Mouse (Mus musculus): ENCODE results near the gene Hpse.

Gene Hpse

DNA sequence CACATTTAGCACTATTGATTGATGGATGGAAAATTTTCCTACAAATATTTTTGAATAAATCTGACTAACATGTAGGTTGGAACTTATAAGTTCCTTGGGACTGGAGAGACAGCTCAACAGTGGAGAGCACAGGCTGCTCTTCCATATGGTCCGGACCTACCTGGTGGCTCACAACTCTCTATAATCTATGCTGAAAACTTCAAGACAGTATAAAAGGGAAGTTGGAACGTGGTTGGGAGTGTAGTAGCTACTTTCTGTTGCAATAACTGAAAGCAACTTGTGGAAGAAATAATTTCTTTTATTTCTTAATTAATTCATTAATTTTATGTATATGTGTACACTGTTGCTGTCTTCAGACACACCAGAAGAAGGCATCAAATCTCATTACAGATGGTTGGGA, 22.1 kb downstream of the Hpse start:
- CTCF ChIA-PET, result no interaction called here

DNA sequence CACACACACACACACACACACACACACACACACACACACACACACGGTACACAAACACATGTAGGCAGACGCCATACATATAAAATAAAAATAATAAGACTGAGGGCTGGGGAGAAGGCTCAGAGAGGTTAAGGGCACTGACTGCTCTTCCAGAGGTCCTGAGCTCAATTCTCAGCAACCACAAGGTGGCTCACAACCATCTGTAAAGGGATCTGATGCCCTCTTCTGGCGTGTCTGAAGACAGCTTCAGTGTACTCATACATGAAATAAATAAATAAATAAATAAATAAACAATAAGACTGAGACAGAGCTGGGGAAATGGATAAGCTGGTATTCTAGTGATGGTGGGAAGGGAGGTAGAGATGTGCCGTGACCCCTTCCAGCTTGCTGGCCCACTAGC, 33.9 kb downstream of the Hpse start:
- CTCF ChIA-PET, result no interaction called here

DNA sequence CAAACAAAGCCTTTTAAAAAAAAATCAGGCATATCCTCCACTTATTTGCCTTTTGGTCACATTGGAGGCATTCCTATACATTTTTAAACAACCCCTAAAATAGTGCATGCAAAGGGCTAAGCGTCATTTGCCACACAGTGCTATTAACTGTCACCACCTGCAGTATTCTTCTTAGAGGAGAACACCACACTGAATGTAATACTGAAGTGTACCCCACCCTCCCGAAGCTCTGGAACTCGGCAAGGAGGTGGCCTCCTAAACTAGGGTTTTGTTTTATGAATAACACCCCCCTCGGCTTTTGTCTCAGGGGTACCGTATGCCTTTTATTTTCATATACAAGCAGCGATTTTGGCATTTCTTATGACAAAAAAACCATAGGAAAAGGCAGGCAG, 39.0 kb downstream of the Hpse start:
- CTCF ChIA-PET, result no interaction called here

DNA sequence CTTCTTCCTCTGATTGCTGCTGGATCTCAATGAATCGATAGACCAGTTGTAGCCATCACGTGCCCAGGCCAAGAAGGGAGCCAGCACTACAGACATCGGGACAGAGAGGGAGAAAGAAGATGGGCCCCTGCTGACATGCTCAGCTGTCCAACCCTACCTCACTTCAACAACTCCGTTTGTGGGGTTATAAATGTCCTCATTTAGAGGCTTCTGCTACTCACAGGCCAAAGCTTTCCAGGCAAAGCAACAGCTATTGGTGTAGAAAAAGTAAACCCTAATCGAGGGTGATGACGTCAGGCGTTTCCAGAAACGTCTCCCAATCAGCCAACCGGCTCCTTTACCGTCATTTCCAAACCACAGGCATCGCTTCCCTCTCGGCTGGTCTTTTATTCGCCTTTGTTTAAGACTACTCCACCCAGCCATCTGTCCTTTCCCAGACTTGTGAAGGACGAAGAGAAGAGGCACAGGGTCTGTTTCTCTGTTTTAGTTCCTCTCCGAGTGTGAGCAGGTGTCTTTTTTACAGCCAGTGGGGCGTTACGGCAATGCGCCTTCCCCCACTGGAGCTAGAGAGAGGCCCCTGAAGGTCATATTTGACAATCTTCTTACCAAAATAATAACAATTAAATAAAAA, 39.5 kb downstream of the Hpse start:
- CTCF ChIA-PET, result no interaction called here

DNA sequence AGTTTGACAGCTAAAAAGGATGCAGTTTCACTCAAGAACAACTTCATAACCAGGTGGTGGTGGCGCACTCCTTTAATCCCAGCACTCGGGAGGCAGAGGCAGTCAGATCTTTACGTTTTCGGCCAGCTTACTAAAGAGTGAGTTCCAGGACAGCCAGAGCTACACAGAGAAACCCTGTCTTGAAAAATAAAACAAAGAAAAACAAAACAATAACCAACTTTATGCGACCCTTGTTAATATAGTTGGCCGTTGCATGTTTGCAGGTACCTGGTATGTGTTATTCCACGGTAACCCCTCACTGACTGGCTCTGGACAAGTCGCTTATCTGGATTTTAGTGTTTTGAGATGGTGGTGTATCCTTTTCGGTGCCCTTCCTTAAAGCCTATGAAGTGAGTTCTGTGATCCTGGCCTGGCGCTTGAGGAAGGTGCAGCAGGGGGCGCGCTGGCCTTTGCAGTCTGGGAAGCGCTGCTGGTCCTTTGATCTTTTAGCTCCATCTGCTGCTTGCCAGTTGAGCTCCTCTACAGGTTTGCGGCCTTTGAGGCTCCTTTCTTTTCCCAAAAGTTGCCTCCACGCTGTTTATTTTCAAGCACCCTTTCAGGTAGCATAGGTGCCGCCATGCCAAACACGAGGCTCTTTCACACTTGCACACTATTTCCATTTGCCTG, 44.7 kb downstream of the Hpse start, which contains the start of gene Coq2:
TSS of gene Coq2 (minus strand) at position 430 of the 666 bp plus-strand sequence.
- CTCF ChIA-PET, result interaction anchor here (0.6 kb wide), 1 partner anchor 12 kb away, joined by 3 read pairs; no protein-coding TSS in a partner anchor

DNA sequence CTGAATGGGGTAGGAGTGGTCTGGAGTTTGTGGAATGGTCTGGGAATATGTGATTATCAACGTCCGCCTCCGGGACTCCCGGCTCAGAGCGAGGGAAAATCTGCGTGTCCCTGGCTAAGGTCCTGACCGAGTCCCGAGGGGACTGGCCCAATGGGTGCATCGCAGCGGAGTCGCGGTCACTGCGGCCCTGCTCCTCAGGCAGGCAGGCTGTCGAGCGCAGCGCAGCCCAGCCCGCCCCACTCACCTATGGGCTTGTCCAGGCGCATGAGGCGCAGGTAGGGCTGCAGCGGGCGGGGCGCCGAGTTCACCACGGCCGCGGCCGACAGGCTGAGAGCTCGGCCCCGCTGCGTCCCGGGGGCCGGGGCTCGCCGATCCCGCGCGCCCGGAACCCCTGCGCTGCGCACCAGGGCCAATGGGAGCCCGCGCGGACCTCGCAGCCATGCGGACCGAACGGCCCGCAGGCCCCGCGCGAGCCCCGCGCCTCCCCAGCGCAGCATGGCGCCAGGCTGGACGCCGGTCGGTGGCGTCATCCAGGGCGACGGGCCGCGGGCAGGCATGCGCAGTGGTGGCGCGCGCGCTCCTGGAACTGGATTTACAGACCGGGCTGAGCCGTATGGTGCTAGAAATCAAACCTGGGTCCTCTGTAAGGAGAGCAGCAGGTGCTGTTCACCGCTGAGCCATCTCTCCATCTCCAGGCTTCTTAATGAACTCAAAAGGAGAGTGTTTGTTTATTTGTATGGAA, 45.6 kb downstream of the Hpse start:
- CTCF ChIA-PET, result interaction anchor here (0.6 to 0.8 kb wide), 2 partner anchors 10 to 118 kb away, joined by 3 to 4 read pairs; no protein-coding TSS in a partner anchor

DNA sequence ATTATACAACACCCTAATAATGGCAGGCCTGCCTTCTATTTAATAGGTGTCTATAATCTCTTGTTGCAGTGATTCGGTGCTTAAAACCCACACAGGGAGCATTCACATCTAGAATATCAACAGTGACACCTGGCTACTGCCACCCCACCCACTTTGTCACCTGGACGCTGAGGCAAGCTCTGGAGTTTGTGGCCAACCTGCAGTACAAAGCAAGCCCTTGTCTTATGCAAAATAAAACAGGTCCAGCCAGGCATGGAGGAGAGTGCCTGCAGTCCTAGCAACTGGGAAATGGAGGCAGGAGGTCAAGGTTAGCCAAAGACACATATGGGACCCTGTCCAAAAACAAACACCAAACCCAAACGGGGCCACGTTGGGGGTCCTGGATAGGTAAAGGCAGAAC, 47.1 kb downstream of the Hpse start:
- CTCF ChIA-PET, result no interaction called here

DNA sequence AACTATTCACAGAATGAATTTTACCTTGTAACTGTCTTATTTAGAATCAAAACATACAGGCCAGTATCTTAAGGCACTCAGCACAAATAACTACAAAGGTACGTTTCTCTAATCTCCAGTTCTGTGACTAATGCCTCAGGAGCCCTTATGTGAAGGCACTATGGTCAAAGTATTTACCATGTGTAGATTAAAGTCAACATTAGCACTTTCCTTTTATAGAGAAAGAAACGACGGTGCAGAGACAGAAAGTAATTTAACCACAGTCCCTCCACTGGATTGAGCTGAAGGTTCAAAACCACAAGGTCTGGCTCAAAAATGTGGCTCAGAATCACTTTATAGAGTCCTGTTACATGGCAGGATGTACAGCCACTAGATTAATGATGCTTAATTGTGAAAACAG, 47.6 kb downstream of the Hpse start:
- CTCF ChIA-PET, result no interaction called here

DNA sequence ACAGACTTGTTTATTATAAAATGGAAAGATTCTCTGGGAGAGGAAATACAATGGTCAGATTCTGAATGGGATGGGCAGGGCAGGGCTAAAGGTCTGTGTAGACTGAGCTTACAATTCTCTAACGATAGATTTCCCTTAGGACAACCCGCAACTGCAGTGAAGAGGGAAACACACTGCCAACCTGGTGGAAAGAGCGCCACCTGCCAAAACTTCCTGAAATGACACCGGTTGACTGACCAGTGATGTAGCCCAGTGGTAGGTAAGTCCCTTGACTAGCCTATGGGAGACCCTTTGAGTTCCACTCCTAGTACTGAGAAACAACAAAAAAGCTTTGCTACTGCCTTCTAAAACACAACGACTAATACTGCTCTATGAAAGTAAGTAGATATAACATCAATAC, 48.1 kb downstream of the Hpse start:
- CTCF ChIA-PET, result no interaction called here

DNA sequence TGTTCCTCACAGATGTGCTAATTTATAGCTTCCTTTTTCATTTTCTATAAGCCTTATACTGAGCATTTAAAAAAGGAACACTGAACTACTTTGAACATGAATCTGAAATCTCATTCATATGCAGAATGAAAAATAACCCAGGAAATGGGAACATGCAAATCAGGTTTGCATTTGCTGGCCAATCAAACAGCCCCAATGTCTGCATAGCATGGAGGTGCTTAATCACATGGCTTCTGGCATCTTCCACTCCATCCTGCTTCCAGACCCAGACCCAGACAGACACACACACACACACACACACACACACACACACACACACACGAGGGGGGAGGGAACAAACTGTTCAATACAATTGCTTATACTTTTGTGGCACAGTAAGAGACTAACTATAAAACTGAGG, 52.6 kb downstream of the Hpse start:
- CTCF ChIA-PET, result interaction anchor here (0.8 kb wide), 1 partner anchor 171 kb away, joined by 4 read pairs; no protein-coding TSS in a partner anchor

DNA sequence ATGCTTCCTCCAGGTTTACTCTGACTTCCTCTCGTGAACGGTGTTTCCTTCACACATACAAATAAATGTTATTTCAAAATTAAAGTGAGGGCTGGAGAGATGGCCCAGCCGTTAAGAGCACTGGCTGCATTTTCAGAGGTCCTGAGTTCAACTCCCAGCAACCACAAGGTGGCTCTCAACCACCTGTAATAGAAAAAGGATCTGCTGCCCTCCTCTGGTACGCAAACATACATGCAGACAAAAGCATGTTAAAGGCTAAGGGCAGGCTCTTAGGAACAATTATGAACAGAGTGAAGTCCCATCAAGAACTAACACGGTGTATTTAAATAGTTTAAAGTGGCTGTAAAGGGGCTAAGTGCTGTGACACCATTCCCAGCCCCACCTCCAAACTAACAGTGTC, 55.7 kb downstream of the Hpse start:
- CTCF ChIA-PET, result no interaction called here

DNA sequence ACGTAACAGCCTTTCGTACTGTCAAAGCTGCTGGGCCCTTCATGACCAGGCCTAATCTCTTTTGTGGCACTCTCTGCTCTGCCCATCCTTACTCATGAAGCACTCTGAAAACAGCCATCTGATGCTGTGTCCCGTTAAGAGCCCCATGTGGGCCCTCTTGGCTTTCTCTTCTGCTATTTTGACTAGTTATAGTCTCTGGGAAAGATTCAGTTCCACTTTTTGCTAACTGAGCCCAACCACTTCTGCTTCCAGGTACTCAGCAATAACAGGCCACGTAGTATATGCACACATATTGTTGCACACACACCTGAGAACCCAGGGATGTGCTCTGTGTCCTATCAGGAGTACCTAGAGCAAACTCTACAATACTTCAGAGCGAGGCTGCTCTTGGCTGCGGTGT, 56.5 kb downstream of the Hpse start:
- CTCF ChIA-PET, result interaction anchor here (0.6 to 0.7 kb wide), 2 partner anchors 20 to 67 kb away, joined by 3 read pairs; no protein-coding TSS in a partner anchor

DNA sequence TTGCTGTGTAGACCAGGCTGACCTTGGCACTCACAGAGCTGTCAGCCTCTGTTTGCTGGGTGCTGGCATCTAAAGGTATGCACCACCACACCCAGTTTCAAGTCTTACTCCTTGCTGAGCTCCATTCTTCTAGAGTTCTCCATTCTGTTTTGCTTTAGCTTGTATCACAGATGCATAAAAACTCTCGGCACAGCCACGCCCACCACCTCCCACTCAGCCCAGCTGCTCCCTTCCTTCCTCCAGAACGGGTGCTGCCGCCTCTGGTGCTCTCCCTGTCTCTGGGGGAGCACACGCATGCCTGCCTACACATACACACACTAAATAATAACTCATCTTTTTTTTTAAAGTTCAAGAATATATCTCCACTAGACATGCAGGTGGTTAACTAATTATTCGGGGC, 61.1 kb downstream of the Hpse start:
- CTCF ChIA-PET, result no interaction called here

DNA sequence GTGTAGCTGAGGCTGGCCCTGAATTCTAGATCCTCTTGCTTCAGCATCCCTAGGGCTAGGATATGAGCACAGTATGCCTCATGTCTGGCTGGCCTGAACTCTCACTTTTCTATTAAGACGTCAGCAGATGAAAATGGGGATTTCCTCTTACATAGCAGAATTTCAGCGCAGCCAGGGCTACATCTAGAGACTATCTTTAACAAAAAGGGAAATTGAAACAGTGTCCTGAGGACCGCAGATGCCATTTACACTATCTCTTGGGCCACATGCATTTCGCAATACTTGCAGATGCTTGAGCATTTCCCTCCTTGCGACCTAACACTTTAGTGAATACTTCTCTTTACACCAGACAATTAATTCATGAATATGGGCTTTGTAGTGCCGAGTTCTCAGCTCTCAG, 63.2 kb downstream of the Hpse start:
- CTCF ChIA-PET, result no interaction called here

DNA sequence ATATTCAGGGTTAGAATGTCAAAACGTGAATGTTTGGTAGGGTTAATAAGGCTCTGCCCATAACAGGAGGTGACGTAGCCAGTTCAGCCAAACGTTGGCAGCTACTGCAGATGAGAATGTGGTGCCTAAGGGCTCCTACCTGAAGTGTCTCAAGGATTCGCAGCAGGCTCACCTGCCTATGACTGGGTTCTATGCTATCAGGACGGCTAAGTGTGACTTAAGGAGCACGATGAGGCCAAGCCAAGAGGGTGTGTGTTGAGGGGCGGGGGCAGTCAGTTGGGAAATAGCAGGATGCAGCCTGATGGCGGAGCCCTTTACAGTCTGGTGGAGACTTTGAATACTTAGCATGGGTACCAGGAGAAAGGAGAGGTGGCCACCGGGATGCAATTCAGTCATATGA, 67.2 kb downstream of the Hpse start:
- CTCF ChIA-PET, result no interaction called here

DNA sequence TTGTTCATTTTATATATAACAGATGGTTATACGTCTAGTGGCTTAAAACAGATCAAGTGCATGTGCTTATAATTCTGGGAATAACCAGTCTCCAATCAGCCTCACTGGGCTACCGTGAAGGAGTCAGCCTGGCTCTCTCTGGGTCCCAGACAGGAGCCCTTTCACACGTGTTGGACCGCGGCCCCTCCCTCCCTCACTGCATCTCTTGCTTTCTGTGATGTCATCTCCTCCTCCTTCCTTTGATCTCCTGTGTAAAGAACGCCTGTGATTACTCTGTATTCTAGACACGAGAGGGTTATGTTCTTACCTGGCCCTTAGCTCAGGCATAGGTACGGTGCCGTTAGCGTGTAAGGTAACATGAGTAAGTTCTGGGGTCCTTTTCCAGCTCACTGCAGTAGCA, 68.0 kb downstream of the Hpse start:
- CTCF ChIA-PET, result interaction anchor here (0.5 kb wide), 1 partner anchor 95 kb away, joined by 11 read pairs; no protein-coding TSS in a partner anchor

DNA sequence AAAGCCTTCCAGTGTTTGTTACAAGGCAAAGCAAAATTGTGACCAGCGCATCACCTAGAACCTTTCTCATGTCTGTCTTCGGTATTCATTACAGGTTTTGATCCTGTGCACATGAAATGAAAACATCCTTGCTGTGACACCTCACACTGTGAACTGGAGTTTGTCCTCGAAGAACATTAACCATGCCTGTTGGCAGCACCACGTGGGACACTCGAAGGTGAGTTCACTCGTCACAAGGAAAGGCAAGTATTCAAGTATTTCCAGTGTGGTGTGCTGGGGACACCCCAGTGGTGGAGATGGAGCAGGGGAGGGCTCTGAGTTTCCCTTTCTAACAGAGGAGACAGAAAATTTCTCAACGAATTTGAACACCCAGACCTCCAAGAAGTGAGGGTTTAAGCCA, 68.5 kb downstream of the Hpse start:
- CTCF ChIA-PET, result interaction anchor here (0.5 kb wide), 1 partner anchor 94 kb away, joined by 11 read pairs; no protein-coding TSS in a partner anchor

DNA sequence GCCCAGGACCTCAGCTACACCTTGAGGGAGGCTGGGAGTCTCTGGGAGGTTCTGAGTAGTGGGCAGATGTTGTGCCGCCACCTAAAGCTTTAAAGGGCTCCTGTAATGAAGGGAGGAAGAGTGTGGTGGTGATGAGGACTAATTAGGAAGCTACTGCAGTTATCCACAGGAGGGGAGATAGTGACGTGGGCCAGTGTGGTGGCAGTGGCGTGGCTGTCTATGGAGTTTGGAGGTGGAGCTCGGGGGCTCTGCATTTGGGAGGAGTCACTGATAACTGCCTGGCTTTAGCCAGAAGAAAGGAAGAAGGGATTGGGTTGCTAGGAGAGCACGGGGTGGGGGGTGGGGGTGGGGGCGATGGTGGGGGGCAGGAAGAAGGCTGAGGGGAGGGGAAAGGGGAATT, 71.0 kb downstream of the Hpse start:
- CTCF ChIA-PET, result interaction anchor here (0.7 kb wide), 1 partner anchor 9 kb away, joined by 3 read pairs; no protein-coding TSS in a partner anchor

DNA sequence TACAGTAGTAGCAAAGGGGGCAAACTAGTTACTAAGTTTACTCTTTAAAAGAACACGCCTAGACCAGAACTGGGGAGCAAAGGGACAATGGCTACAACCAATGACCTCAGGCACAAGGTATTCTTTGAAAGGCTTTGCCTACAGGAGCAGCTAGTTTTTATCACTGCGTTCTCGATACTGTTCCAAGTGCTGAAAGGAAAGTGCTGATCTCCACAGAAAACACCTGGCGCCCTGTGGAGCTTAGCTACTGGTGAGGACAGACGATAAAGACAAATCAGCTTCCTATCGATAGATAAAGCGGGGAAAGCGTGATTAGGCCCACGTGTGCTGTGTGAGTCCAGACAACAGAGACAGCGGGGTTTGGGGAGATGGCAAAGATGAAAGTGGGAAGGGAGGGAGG, 71.5 kb downstream of the Hpse start:
- CTCF ChIA-PET, result interaction anchor here (0.5 kb wide), 1 partner anchor 170 kb away, joined by 8 read pairs; no protein-coding TSS in a partner anchor

DNA sequence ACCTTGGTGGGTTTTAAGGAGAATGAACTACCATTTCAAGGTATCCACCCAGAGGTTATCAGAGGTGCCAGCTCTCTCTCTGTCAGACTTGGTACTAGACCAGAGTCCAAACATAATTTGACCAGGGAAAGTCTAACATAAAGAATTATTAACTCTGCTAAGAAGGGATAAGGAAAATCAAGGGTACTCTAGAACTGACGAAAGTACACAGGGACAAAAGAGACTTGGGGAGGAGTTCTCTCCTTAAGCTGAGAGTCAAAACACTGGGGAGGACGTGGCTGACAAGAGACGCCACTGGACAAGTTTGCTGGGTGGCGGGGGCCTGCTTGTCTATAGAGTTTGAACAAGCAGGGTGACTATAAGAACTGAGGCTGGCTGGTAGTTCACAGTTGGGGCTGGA, 73.0 kb downstream of the Hpse start:
- CTCF ChIA-PET, result no interaction called here

DNA sequence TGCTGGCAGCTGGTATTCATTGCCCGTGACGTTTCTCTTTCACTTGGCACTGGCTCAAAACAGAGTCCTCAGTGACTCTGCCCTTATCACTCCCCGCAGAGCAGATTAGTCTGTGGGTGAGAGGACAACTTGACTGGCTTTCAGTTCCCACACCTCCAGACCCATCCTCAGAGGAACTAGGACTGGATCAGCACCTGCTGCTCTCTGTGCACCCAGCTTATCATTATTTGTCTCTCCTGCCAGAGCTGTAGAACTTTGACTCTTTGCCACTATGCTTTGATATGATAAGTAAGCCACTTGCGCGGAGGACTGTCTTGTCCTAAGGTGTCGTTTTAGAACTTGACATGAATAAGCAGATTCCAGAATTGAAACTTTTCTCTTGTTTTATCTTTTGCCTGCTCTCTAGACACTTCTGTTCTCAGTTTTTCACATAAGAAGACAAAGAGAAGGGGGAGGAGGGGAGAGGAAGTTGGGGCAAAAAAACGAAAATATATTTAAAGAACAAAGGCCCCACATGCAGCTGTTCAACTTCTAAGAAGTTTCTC, 75.5 kb downstream of the Hpse start:
- CTCF ChIA-PET, result interaction anchor here (0.6 to 0.9 kb wide), 2 partner anchors 62 to 83 kb away, joined by 4 to 7 read pairs; no protein-coding TSS in a partner anchor
